22 mouse cellular contexts compared by ENCODE assay signal in genomic region chr1:80073950-80074349, GRCm38 (mm10).
DNase-seq lines count a peak whose midpoint lies in the region; ATAC-seq and TF ChIP-seq lines count a peak whose summit lies in the region.
"Had no signal": no experiment of that assay in that cellular context is flagged by ENCODE, and none has a peak within 500 bp of the region (broad histone marks: within the 10 kb centered on the region; RNA-seq: fewer than 3 reads in every experiment).

No protein-coding gene starts in this region.

- no peaks in the 10 kb centered on the region for H3K36me3 ChIP-seq in heart, adult 2 months (ENCODE audit: control insufficient read depth, insufficient read depth, low read length)
- H3K36me3 ChIP-seq: embryonic facial prominence, embryonic 15.5 days; forebrain, embryonic 10.5 days; heart, embryonic 10.5 days; hindbrain, embryonic 15.5 days had no signal

- intact Hi-C loops in heart, adult 2 months (cut with DNase I), result no loop called here
- intact Hi-C loops in left cerebral cortex, postnatal 4 days (cut with DNase I), result no loop called here

- TF ChIP-seq CTCF in heart, adult 2 months (IDR thresholded peaks at IDR 0.05), result no peak

- no peak for TF ChIP-seq POLR2A in heart, adult 2 months (IDR thresholded peaks at IDR 0.05; ENCODE audit: insufficient read depth, low read depth, low read length)

- H3K27me3 ChIP-seq in heart, adult 2 months (ENCODE audit: control insufficient read depth, insufficient read depth, low read length), result no peaks in the 10 kb centered on the region
- H3K27me3 ChIP-seq: embryonic facial prominence, embryonic 15.5 days; hindbrain, embryonic 15.5 days; megakaryocyte, embryonic 14.5 days had no signal

- TF ChIP-seq EP300 in heart, adult 2 months (IDR thresholded peaks at IDR 0.05; ENCODE audit: insufficient read depth, low read depth, low read length), result no peak

- 61% methylated on average over 3 of the region's 3 CpGs for WGBS in heart, adult 2 months

- no peak overlapping the region for H3K9ac ChIP-seq in heart, adult 2 months (ENCODE audit: low read depth, low read length)
- H3K9ac ChIP-seq: embryonic facial prominence, embryonic 15.5 days; hindbrain, embryonic 15.5 days had no signal

- ATAC-seq in granulocyte monocyte progenitor cell, adult 5-6 weeks (replicated peaks; ENCODE audit: poor library complexity, severe bottlenecking), result no peak
- ATAC-seq: activated CD4-positive, CD25-positive, alpha-beta regulatory T cell, adult 4 months; intestine, embryonic 16.5 days; Patski had no signal

- H3K79me2 ChIP-seq in heart, adult 2 months (replicated peaks; ENCODE audit: control insufficient read depth, insufficient read depth, low read length), result no peaks in the 10 kb centered on the region

- no peak overlapping the region for H3K27ac ChIP-seq in heart, adult 2 months
- H3K27ac ChIP-seq: embryonic facial prominence, embryonic 15.5 days; forebrain, embryonic 10.5 days; heart, embryonic 10.5 days; hindbrain, embryonic 15.5 days; stomach, postnatal 0 days had no signal

- no peak overlapping the region for H3K4me3 ChIP-seq in heart, adult 2 months
- H3K4me3 ChIP-seq: embryonic facial prominence, embryonic 15.5 days; forebrain, embryonic 10.5 days; heart, embryonic 10.5 days; hindbrain, embryonic 15.5 days; megakaryocyte, embryonic 14.5 days had no signal

- DNase-seq in heart, adult 8-10 months (ENCODE audit: low spot score), result peak; percentile 40
- no peak for DNase-seq in heart, adult 2 months
- DNase-seq in left cerebral cortex, adult 18-20 months (ENCODE audit: low spot score in 2 of 2), result peak; percentile 2 to 3
- no peak for DNase-seq in left cerebral cortex, postnatal 4 days
- peak; percentile 70 for DNase-seq in brain, adult 2 months (ENCODE audit: low read depth, low spot score)
- peak; percentile 24 to 36 for DNase-seq in frontal cortex, adult 2 months (ENCODE audit: extremely low spot score in 1 of 2, low spot score in 1 of 2)
- DNase-seq: adrenal gland, postnatal 14 days; cerebellum, adult 8-10 months; heart, postnatal 14 days; kidney, postnatal 10 days; liver; thymus, postnatal 14 days had no signal

- peaks cover 1% of the 10 kb centered on the region; the same call in 1 of the 2 replicates for H3K4me1 ChIP-seq in heart, adult 2 months (ENCODE audit: control insufficient read depth, insufficient read depth, low read length)
- H3K4me1 ChIP-seq: forebrain, embryonic 10.5 days; heart, embryonic 10.5 days; hindbrain, embryonic 15.5 days had no signal

Comparison
In these comparisons a context has a peak if more than half of its experiments do, and no peak if none do; other contexts are left out.
1. DNase-seq: peak in heart, adult 8-10 months (single experiment), left cerebral cortex, adult 18-20 months (2 of 2), brain, adult 2 months (single experiment) and frontal cortex, adult 2 months (2 of 2); none in heart, adult 2 months (0 of 2) and left cerebral cortex, postnatal 4 days (single experiment).